Mouse (Mus musculus) gastrocnemius, postnatal 25 days (tissue): Measurements from ENCODE around the gene Antxr2. TPM values are rescaled to one million over a fixed set of nuclear protein-coding genes. Genes with fewer than 3 reads are reported as not detected.

Experiments used
- DNase-seq: peaks from one replicate; pipeline ENCODE4 v3.0.0; 2022
- total RNA-seq, 2 experiments: library from RNA; stranded (reverse); gene quantifications; 1 replicate in 1 of 2; 2 replicates in 1 of 2; pipeline ENCODE4 v1.2.3; 2021

Gene Antxr2
- total RNA-seq, 2 experiments from 2014 or later = 9.3 to 11.0 TPM

DNA sequence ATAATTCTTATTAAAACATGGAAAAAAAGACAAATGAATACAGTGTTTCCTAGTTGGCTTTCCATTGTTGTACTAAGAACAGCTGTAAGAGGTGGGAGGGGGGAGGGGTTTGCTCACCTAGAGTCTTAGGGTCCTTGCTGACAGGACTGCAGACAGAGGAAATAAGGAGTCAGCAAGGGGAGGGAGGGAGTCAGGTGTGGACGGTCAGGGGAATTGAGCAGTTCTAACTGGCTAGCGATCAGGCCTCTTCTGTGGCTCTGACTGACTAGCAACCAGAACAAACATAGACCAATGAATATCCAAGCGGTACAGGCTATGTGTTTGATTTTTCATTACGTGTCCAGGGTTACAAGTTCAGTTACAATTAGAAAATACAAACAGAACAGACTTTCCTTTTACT is 35.0 kb downstream of the Antxr2 start:
- DNase-seq = no peak

DNA sequence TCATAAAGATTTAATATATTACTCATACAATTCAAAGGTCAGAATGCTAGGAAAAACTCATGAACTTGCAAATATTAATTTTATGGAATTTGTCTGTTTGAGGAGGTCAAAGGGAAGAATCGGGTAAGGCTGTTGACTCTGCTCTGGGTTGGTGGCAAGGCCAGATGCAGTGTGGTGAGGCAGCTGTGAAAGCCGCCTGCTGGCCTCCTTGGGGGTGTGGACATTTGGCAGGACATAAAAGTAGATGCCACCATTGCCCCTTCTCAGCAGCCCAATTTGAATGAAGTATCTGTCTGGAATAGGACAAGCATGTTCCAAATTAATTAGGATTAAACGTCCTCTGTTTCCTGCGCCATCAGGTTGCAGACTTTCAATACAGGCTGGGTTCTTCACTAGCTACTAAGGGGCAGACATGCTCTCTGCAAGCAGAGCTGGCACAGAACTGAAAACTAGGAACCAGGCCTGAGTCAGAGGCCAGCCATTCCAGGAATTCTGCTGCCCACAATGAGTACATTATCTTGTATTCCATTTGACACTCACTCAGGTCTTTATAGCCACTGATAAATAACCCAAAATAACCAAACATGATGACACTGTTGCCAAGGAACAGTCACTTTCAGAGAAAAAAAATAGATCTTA is 44.1 kb downstream of the Antxr2 start:
- DNase-seq = no peak

DNA sequence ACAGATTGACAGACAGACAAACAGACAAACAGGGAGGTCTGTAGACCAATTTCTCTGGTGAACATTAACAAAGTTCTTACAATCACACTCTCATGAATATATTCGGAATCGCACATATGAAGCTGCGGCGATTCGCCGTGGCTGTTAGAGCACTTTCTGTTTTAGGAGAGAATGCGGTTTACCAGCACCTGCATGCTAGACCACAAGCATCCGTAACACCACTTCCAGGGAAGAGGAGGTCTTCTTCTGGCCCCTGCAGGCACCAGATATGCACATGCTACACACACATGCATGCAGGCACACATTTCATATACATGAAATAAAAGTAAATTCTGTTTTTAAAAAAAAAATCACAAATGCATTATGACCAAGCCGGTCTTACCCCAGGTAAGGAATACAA is 47.5 kb downstream of the Antxr2 start:
- DNase-seq = no peak

DNA sequence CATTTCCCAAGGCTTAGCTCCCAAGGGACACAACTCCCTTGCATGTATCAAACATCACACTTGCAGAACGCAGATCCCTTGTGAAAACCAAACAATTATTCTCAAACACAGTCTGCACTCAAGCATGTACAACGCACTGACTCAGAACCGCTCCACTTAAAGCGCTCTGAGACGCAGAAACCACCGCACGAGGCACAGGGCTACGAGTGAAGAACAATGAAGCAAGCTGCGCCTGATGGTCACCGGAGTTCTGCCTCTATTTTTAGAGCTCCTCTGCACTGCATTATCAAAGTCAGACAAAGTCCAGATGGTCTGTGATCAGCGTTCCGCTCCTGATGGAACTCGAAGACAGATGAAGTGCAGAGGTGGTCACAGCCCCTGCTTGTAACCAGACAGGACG is 50.4 kb downstream of the Antxr2 start:
- DNase-seq = no peak

DNA sequence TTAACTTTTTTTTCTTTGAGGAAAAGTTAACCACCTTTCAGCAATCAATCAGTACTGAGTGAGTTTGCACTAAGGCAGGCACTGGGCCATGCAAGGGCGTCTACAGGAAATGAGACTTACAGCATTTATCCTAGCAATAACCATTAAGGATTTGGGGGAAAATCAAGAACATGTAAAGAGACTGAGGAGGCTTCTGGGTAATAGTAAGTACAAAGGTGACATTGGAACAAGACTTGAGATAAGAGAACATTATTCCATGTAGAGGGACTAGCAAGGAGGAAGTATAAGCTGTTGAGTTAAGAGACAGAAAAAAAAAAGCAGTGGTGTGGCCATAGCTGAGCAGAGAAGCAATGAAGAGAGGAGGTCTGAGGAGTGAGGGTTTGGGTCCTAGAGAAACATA is 57.5 kb downstream of the Antxr2 start:
- no peak for DNase-seq

DNA sequence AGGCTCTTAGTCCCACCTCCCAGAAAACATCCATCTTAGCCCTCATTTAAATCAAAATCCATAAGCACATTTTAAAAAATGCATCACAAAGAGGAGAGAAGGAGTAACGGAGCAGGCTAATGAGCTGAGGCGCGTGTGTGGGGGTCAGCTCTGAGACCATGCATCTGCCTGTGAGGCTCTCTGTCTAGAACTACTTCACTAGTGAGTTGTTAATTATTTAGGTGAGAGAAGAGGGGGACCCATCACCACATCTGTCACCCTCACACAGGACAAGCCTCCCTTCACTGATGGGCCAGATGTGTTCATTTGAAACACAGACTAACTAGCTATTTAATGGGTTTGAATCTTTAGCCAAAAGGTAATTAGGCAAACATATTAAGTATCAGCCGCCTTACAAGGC is 58.8 kb downstream of the Antxr2 start:
- DNase-seq = no peak

DNA sequence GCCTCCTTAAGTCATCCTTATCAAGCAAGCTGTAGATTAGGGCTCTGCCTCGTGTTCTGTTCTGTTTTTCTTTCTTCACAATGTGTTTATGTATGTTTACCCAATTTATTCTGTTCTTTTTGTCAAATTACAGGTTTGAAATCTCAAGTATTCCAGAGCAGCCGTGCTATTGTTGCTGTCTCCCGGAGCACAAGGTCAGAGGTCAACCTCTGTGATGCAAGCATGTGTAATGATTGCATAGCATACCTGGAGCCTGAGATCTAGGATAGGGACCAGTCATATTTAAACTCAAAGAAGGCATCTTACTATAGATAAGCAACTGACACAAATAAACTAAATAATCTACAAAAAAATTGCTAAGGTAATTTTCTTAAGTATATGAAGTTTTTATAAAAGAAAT is 59.6 kb downstream of the Antxr2 start:
- DNase-seq = no peak

DNA sequence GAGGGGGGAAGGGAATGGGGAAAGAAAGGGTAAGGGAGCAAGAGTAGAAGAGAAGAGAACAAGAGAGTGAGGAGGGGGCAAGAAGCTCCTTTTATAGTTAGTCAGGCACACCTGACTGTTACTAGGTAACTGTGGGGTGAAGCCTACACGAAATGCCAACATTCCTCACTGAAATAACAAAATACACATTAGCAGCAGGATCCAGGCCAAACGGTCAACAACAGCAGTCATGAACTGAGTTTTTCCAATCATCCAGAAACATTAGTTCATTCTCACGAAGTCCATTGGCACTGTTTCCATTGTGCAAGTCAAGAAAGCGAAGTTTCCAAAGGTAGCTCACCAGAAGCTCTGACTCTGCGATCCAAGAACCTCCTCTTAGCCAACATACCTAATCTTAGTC is 63.8 kb downstream of the Antxr2 start:
- no peak for DNase-seq

DNA sequence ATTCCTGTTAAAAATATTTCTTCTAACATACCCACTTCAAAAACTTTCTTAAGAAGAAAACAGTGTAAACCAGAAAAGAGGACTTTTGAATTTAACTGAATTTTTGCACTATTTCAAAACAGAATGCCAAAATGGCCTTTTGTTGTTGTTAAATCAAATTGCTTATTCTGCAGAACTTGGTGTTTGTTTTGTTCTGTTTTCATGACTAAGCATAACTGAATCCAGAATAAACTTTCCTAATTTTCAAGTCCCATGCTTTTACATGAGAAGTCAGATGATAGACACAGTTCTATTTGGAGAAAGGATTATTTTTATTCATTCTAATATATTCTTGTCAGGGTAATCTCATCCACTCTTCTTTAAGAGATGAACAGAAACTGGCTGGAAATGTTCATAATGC is 64.7 kb downstream of the Antxr2 start:
- no peak for DNase-seq

DNA sequence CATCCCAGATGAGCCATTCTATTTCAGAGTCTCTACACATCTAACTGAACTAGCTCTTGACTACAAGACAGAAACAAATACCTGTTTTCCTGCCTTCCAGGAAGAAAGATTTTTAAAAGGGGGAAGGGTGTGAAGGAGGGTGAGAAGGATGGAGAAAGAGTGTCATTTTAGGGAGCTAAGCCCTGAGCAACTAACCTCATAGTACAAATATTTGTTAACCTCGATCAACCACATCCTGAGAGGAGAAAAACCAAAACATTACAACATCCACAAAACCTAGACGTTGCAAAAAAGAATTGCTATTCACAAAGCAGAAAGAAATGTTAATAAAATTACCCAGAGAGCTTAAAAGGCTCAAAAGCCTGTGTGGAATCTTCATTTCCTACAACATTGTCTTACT is 66.4 kb downstream of the Antxr2 start:
- DNase-seq = no peak

DNA sequence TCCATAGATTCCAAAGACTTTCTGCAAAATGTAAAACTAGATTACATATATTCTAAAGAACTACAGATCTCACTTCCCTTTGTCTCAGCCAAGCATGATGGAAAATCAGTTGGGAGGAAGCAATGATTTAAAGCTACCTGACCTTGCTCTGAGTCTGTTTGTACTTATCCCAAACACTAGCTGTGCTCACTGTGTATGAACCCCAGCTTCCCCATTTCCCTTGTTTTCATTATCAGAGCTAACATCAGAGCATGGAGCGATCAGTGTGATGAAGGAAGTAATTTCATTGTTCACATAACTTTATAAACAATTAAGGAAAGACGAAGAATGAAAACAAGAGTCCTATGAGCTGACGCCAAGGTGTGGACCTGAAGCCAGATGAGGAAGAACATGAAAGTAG is 68.3 kb downstream of the Antxr2 start:
- no peak for DNase-seq

DNA sequence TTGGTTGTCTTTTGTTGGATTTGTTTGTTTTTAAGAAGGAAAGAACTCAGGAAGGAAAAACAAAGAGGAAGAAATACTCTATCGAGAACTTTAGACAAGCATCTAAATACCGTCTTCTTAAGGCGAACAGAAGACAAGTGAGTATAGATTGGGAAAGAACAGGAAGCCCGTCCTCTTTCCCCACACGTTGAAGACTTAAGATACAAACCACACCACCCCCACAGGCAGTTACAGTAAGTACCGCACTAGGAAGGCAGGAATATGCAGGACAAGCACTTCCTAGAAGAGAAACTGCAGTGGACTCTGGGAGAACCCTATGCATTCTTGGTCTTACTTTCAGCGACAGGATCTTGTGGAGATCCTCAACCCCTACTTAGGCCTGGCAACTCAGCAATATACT is 69.1 kb downstream of the Antxr2 start:
- no peak for DNase-seq

DNA sequence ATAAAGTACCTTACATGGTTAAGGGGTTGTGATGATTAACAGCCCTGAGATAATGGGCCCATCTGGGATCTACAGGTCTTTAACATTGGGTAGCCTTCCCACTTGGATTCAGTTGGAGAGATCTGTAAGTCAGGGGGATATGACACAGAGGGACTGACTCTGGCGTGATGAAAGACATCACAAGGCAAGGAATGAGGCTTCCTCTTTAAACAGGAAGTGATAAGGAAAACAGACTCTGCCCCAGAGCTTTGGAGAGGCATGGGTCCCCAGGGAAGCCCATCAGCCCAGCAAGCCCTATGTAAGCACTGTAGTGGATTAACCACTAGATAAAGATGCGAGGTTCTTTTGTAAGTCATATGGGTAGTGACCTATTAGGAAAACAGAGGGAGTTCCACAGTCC is 71.2 kb downstream of the Antxr2 start:
- no peak for DNase-seq

DNA sequence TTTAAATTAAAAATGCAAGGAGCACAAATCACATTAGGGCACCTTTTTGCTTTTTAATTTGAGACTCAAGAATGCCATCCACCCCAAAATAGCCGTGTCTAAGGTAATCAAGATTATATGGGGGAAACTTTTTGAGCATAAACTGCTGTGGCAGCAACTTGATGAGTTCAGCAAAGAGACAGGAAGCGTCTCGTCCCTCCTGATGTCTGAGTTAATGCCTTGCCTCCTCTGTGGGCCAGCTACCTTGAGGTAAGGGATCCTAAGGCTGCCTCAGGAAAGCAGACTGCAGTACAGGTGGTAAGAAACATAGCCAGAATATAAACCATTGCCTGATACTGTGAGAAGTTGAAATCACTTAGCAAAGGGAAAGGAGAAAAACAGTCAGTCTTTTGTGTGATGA is 71.8 kb downstream of the Antxr2 start:
- no peak for DNase-seq

DNA sequence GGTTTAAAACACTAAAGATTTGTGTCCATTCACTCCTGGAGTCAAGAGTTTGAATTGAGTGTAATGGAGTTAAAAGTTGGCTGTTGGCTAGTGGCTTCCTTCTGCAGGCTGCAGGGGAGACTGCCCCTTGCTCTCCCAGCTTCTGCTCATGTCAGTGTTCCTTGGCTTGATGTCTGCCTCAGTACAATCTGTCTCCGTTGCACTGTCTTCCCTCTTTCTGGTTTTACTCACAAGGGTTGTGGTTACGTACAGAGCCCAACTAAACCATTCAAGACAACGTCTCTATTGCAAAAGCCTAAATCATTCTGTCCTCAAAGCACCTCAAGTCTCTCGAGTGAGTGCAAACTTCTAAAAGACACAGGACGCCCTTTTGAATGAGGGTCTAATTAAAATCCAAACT is 73.3 kb downstream of the Antxr2 start:
- DNase-seq = no peak

DNA sequence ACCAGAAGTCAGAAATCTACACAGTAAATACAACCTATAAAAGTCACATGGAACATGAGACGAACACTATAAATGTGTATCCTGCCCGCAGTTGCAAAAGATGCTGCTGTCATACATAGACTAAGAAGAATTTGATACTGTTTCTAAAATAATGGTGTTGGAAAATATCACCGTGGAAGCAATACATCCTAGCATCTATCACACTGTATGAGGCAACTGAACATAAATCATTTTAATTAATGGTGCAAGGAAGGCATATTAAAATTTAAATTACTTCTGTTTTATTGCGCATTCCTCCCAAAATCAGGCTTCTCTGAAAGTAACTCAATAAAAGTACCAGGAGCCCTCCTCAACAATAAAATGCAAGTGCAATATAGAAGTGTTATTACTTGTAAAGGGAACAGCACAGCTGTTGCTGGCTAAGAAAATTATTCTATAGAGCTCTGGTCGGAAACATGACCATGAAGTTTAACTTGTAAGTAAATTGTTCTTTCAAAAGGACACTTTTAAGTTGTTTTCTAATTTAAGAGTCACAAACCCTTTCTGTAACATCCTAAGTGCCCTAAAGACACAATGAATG is 76.6 kb downstream of the Antxr2 start:
- no peak for DNase-seq

DNA sequence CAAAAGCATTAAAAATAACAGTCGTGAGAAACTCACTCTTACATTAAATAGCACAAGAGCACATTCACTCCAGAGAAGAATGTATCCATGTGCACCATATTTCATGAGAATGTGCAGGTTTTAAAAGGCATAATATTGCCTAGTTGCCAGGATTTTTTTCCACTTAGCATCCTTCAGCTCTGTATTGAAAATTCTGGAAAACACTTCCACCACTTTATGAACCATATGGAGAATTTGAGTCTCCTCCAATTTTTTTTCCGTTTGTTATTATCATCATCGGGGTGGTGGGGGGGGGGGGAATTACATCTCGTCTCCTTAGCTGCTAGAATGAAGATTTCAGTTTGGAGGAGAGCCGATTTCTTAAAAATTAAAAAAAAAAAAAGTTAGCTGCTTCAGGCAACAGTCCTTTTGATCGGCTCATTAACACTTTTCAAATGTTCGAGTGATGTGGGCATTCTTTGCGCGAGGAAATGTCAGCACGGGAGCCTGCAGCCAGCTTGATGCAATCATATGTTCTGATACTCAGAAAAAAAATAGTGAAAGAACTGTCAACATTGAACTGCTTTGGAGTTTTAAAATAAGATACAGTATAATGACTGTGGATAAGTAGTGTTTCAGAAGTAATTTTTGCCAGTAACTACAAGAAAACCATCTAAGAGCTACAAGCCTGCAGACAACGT is 77.5 kb downstream of the Antxr2 start:
- no peak for DNase-seq

DNA sequence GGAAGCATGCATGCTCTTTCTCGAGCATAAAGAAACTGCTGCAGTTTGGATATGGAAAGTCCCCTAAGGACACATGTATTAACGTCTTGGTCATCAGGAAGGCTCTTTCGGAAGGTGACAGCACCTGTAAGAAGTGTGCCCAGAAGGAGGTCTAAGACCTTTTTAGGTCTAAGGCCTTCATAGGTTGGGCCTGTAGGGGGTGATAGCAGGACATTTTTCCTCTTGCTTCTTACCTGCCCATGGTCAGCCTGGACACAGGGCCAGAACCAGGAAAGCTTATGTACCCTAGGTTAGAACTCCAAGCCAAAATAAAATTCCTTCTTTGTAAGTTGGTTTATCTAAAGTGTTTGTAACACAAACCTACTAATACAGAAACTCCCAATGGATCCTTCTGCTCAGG is 83.6 kb downstream of the Antxr2 start:
- DNase-seq = no peak

DNA sequence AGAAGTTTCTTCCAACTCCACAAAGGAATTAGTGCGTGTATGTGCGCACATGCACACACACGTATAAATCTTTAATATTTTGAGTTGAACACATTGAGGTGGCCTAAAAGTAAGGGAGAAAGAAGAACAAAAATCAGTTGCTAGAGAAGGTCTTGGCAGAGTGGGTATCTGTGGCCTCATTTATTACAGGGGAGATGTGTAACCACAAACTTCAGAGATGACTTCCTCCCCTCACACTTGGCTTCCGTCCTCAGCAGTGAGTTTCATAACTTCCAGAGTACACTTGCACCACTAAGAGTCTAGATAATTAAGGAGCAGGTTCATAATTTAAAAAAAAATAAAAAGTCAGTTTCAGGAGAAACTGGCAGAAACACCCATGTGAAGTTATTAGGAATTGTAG is 84.6 kb downstream of the Antxr2 start:
- DNase-seq = no peak

DNA sequence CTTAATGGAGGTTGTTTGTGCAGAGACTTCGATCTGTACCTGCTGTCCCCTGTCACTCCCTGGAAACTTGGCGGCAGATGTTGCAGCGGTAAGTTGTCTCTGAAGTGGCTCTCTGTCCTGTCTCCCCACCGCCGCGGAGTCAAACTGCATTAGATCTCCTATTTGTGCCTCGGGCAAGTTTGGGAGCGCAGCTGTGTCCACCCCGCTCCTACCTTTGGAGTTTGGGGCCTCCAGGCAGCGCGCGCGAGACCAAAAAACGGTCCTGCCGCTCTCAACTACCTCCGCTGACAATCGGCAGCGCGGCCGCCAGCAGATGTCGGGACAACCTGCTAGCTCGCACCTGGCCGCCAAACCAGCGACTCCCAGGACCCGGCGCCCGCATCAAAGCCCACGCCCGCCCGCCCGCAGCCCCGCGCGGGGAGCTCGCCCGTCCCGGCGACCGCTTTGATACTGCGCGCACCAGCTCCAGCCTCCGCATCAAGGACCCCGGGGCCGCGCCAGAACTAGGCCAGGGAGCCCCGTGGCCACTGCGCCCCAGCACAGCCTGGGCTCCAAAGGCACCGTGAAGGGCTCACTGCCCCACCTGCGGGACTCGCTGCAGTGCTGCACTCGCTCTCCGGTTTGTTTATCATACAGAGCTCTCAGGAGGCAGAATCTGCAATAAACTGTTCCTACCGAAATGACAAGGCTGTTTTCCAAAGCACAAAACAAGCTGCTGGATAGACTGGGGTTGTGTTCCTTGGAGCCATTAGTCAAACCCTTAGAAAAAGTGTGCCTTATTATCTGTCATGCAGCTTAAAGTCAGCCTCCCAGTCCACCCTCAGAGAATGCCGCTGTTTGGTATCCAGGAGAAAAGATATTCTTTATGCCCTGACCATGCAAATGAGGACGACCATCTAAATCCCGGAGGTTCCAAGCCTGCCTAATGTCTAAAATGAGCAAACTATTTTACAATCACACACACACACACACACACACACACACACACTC is 95.4 kb downstream of the Antxr2 start:
- peak; percentile 21 for DNase-seq

DNA sequence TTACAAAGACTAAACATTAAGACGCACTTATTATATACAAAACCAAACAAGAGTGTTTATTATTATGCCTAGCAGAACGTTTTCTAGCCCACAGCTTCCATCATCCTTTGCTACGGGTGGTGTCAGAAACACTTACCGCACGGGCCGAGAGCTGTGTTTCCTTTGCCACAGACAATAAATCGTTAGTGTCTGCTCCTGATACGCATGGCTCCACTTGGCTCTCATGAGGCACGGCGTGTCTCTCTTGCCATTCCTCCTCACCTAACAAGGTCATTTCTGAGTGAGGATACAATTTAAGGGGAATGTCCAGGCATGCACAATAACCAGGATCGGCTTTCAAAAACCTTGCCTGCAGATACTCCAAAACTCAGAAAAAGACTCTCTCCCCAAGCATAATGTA is 113.2 kb downstream of the Antxr2 start:
- DNase-seq = no peak

DNA sequence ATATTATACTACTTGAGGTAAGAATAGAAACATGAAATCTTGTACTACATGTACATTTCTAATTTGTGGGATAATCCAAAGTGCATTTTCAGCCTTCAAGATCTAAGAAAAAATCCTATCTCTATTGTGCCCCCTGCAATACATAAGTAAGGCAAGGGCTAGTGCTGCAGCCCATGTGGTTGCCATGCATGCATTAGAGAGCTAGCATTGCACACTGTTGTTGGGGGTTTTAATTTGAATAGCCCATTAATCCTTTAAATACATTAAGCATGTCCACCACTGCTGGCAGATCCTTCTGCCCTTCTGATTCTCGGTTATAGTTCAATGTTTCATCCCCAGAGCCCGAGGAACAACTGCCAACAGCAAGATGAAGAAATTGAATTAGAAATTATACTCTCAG is 116.0 kb downstream of the Antxr2 start:
- no peak for DNase-seq

DNA sequence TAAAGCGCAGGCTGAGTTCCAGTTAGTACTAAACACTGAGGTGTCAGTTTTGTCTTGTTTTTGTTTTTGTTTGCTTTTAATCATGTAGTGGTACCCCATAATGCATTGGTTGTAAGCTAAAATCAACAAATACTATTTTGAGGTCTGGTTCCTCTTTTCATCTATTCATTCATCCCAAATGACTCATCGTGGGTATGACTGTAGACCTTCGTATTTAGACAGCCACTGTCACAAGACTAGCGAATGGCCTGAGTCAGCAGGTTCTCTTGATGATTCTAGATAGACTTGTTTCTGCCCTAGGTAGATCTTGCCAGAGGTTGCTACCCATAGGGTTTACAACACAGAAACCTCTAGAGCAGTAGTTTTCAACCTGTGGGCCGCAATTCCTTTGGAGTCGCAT is 116.9 kb downstream of the Antxr2 start:
- no peak for DNase-seq
